In the genomic region with DNA sequence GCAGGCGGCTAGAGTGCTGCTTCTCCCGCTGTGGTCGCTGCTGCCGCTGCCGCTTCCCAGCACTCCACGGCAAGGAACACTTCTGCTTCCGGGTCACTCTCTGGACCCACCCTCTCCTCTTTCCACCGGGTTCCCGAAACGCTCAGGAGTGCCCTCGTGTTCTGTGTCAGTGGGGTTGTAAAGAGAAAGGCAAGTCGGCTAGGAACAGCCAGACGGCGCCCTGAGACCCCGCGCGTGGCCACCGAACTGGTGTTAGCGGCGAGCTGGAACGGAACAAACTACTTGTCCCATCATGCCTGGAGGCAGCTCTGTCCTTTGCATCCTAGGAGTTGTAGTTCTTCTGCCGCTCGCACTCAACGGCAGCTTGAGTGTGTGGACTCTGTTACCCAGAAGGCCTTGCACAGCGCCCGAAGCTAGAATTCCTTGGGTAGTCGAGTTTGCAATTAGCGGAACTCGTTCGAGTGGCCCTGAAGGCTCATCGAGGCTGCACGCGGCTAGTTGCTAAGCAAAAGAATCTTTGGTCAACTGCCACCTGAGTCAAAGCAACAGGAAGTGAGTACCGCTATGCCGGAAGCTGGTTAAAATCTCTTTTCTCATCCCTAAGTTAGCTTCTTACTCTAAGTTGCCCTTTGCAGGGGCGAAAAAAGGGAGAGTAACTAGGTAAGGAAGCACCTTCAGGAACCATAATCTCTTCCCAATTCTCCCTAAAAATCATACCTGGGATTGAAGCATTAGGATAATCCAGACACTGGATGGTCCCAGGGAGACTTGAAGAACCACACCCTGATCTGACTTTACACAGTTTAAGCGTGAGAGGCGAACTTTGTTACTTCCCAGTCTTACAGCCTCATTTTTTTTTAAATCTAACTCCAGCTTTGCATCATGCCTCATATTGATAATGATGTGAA, we compare ENCODE assay signal across 8 mouse cellular contexts. TPM values are rescaled to one million over a fixed set of nuclear protein-coding genes. Genes with fewer than 3 reads are reported as not detected.
A peak's percentile ranks its signal among the peaks of the same experiment; 100 is the strongest.
DNase-seq lines count a peak whose midpoint lies in the region; ATAC-seq lines count a peak whose summit lies in the region.

A gene (plus strand): TSS at position 109 of the 908 bp plus-strand sequence.
A gene (minus strand): TSS at position 292 of the 908 bp plus-strand sequence.

- peak within 1 kb of the TSS; percentile 71 for H3K4me2 ChIP-seq in hindbrain, embryonic 14.5 days (replicated peaks)

- WGBS in hindbrain, embryonic 14.5 days: 2% methylated on average over 38 of the region's 38 CpGs

- no peaks in the 10 kb centered on the region for H3K9me3 ChIP-seq in hindbrain, embryonic 14.5 days (ENCODE audit: control insufficient read depth, low read length)

- peaks cover 30% of the 10 kb centered on the region for H3K36me3 ChIP-seq in hindbrain, embryonic 14.5 days (replicated peaks; ENCODE audit: control insufficient read depth, insufficient read depth)

- peak within 1 kb of the TSS; percentile 92 for H3K27ac ChIP-seq in hindbrain, embryonic 14.5 days

- DNase-seq in R1 (ENCODE audit: low read depth, low spot score): peak; percentile 100
- peak; percentile 89 to 91 for DNase-seq in cerebellum, postnatal 25 days
- peak; percentile 87 to 90 for DNase-seq in frontal cortex, postnatal 25 days (ENCODE audit: low spot score in 2 of 2)
- peak; percentile 91 for DNase-seq in hindbrain, embryonic 14.5 days (ENCODE audit: low spot score)
- DNase-seq in layer of hippocampus, postnatal 36 days: peak; percentile 95
- DNase-seq in lung, postnatal 36 days: peak; percentile 97
- peak; percentile 98 for DNase-seq in retina, postnatal 1 day
- peak; percentile 90 to 97 for DNase-seq in urinary bladder, adult 18-20 months (ENCODE audit: low spot score in 2 of 2)

- H3K9ac ChIP-seq in hindbrain, embryonic 14.5 days: peak within 1 kb of the TSS; percentile 75

- peak; percentile 98 for ATAC-seq in hindbrain, embryonic 14.5 days (ENCODE audit: low FRiP score)

- peaks cover 20% of the 10 kb centered on the region for H3K4me1 ChIP-seq in hindbrain, embryonic 14.5 days (replicated peaks; ENCODE audit: control insufficient read depth, insufficient read depth, low read length)

- H3K27me3 ChIP-seq in hindbrain, embryonic 14.5 days (ENCODE audit: control insufficient read depth, insufficient read depth, low read length): no peaks in the 10 kb centered on the region

- H3K4me3 ChIP-seq in hindbrain, embryonic 14.5 days (replicated peaks; ENCODE audit: low read length): peak within 1 kb of the TSS; percentile 78

RNA-seq across cellular contexts. Expression of the first gene that starts in this region (rescaled TPM):
- 35.8 and 40.8 TPM in 2 replicates for polyA plus RNA-seq in hindbrain, embryonic 14.5 days (2014; fragmentation: Nextera tagmentation; extraction: Ambion mirVana)
- 10 to 100 TPM; 24.4 to 27.9 TPM for total RNA-seq in layer of hippocampus, postnatal 36 days (2021)

RNA-seq across cellular contexts. Expression of the second gene that starts in this region (rescaled TPM):
- 544 and 612 TPM in 2 replicates for polyA plus RNA-seq in hindbrain, embryonic 14.5 days (2014; fragmentation: Nextera tagmentation; extraction: Ambion mirVana)
- total RNA-seq in layer of hippocampus, postnatal 36 days (2021): 100 to 1,000 TPM; 328 to 337 TPM

Comparison
In these comparisons a context has a peak if more than half of its experiments do, and no peak if none do; other contexts are left out.
1. Peak in every context shown above with its lines: DNase-seq, ATAC-seq, H3K4me3 ChIP-seq and H3K27ac ChIP-seq.